Mouse (Mus musculus) liver, embryonic 15.5 days (tissue): Measurements from ENCODE around the gene Rims3. TPM values are rescaled to one million over a fixed set of nuclear protein-coding genes. Genes with fewer than 3 reads are reported as not detected.

Source experiments
- ATAC-seq: fragments of 200-750 bp; cut with Nextera tagmentation; 2 replicates; pipeline ENCODE4 v1.8.0; 2017; ENCODE audit warnings: moderate number of reproducible peaks, mild to moderate bottlenecking, moderate library complexity; ENCODE audit not compliant: insufficient read depth
- H3K27ac ChIP-seq: fragments of 300-500 bp; sonication (generic); replicated peaks from 2 replicates; pipeline ENCODE4 v1.5.1; 2015; ENCODE audit warnings: mild to moderate bottlenecking, inconsistent platforms
- H3K27me3 ChIP-seq: fragments of 300-500 bp; sonication (generic); 2 replicates; pipeline ENCODE4 v1.6.1; 2015; ENCODE audit warnings: mild to moderate bottlenecking, inconsistent platforms
- H3K36me3 ChIP-seq: fragments of 300-500 bp; sonication (generic); replicated peaks from 2 replicates; pipeline ENCODE4 v1.6.1; 2015; ENCODE audit warnings: moderate library complexity, mild to moderate bottlenecking, inconsistent platforms
- H3K4me1 ChIP-seq: fragments of 300-500 bp; sonication (generic); replicated peaks from 2 replicates; pipeline ENCODE4 v1.6.1; 2015; ENCODE audit warnings: inconsistent platforms
- H3K4me2 ChIP-seq: fragments of 300-500 bp; sonication (generic); 2 replicates; pipeline ENCODE4 v1.6.1; 2015; ENCODE audit warnings: moderate library complexity, mild to moderate bottlenecking, inconsistent platforms
- H3K4me3 ChIP-seq: fragments of 300-500 bp; sonication (generic); replicated peaks from 2 replicates; pipeline ENCODE4 v1.5.1; 2015; ENCODE audit warnings: mild to moderate bottlenecking, inconsistent platforms
- H3K9ac ChIP-seq: fragments of 300-500 bp; sonication (generic); 2 replicates; pipeline ENCODE4 v1.6.1; 2015; ENCODE audit warnings: moderate library complexity, mild to moderate bottlenecking, inconsistent platforms
- H3K9me3 ChIP-seq: fragments of 300-500 bp; sonication (generic); replicated peaks from 2 replicates; pipeline ENCODE4 v1.6.1; 2016; ENCODE audit warnings: inconsistent platforms
- WGBS: fragments of 180-500 bp; shearing (Covaris S2); methylation state at CpG from one replicate; pipeline ENCODE4 v1.1.7; 2015; ENCODE audit warnings: mixed read lengths; ENCODE audit not compliant: insufficient replicate concordance; 5-methylcytosine and 5-hydroxymethylcytosine counted together
- microRNA-seq: library from miRNA; unstranded; fragments of <30 nt; microRNA quantifications from one replicate; pipeline ENCODE4, GENCODE M21; 2016
- polyA plus RNA-seq: library from polyadenylated mRNA; unstranded; fragments of >200 nt; fragmentation: Nextera tagmentation; extraction: Ambion mirVana; gene quantifications from 2 replicates; pipeline ENCODE4 v1.2.1, GENCODE M21; 2015

Rims3 gene
- polyA plus RNA-seq, 1 experiment from 2014 or later, result 0.20 TPM

DNA sequence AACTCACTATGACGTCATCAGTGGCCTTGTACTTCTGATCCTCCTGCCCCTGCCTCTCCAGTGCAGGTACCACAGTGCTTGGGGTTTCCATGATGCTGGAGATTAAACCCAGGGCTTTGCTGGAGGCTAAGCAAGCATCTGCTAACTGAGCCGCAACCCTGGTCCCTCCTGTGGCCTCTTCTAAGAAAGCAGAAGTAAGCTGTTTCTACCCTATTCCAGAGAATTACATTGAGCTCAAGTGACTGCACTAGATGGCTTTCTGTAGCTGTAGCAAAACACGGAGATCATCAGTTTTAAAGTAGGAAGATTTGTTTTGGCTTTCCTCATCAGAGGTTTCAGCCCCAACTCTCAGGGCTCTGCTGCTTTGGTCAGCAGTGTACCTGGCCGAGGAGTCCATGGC, 59.9 kb downstream of the Rims3 start:
- H3K27ac ChIP-seq, result no peak overlapping the region
- H3K4me1 ChIP-seq, result 0 out of 2 replicates have a peak, but pooled peaks cover 3% of the 10 kb centered on the region
- no peaks in the 10 kb centered on the region for H3K9me3 ChIP-seq
- H3K27me3 ChIP-seq, result no peaks in the 10 kb centered on the region
- H3K9ac ChIP-seq, result no peak overlapping the region
- no peaks in the 10 kb centered on the region for H3K36me3 ChIP-seq
- H3K4me3 ChIP-seq, result no peak overlapping the region
- 29% methylated on average over 4 of the region's 4 CpGs for WGBS
- no peak overlapping the region for H3K4me2 ChIP-seq
- ATAC-seq, result no peak

DNA sequence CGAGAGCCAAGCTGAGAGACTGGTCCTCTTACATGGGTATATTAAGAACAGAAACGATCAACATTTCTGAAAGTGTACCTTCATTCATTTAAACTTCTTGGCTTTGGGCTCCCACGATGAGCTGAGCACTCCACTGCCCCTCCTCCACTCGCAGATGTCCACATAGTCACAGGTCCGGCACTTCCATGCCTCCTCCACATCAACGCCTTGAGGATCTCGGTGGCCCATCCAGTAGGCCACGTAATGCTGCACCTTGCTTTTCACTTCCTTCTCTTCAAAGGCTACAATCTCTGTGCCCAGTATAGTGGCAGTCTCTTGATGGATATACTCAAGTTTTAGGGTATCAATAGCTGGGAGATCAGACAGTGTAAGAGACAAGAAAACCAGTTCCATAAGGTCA, 66.8 kb downstream of the Rims3 start:
- no peak overlapping the region for H3K27ac ChIP-seq
- H3K9ac ChIP-seq, result no peak overlapping the region
- no peak overlapping the region for H3K4me2 ChIP-seq
- no peak overlapping the region for H3K4me3 ChIP-seq
- no peaks in the 10 kb centered on the region for H3K9me3 ChIP-seq
- WGBS, result 81% methylated on average over 8 of the region's 8 CpGs
- no peaks in the 10 kb centered on the region for H3K27me3 ChIP-seq
- no peak for ATAC-seq
- H3K4me1 ChIP-seq, result peaks cover 22% of the 10 kb centered on the region
- H3K36me3 ChIP-seq, result peaks cover 14% of the 10 kb centered on the region; the same call in 1 of the 2 replicates

DNA sequence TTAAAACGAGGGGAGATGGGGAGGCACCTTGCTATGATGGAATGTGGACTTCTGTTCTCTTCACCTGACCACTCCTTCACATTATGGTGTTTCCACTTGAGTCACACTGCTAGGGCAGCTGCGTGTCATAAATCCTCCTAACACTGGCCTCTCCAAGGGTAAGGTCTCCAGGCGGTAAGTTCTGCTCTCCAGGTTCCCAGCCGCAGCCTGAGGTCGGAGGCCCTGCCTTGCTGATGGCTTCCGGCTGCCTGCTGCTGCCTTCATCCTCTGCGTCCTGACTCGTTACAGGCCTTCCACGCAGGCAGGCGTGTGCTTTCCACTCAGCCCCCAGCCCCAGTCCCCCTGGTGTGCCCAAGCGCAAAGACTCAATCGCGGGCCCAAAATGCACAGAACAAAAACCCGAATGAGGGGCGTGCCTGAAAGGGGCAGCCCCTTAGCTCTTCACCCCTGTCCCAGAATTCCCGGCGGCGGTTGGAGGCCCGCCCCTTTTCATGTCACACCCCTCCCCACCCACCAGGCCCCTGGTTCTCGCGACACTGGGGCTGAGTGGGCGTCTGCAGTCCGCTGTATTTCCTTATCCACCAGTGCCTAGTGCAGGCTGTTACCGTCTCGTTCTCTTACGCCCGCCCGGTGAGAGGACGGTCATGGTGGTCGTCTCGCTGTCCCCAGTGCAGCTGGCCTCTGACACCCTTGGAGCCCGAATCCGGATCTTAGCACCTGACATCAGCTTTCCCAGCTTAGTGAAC, 70.1 kb downstream of the Rims3 start, which contains the start of gene Exo5:
Gene Exo5 (minus strand): TSS at position 464 of the 746 bp plus-strand sequence.
- peak within 1 kb of the TSS; percentile 77 for H3K4me2 ChIP-seq
- peak within 1 kb of the TSS; percentile 74 for H3K4me3 ChIP-seq
- peak; percentile 99 for ATAC-seq
- no peaks in the 10 kb centered on the region for H3K9me3 ChIP-seq
- H3K27me3 ChIP-seq, result no peaks in the 10 kb centered on the region
- peak within 1 kb of the TSS; percentile 69 for H3K9ac ChIP-seq
- peaks cover 14% of the 10 kb centered on the region; the same call in 1 of the 2 replicates for H3K36me3 ChIP-seq
- peak within 1 kb of the TSS; percentile 77 for H3K27ac ChIP-seq
- under 1% methylated on average over 33 of the region's 33 CpGs for WGBS
- H3K4me1 ChIP-seq, result peaks cover 22% of the 10 kb centered on the region

DNA sequence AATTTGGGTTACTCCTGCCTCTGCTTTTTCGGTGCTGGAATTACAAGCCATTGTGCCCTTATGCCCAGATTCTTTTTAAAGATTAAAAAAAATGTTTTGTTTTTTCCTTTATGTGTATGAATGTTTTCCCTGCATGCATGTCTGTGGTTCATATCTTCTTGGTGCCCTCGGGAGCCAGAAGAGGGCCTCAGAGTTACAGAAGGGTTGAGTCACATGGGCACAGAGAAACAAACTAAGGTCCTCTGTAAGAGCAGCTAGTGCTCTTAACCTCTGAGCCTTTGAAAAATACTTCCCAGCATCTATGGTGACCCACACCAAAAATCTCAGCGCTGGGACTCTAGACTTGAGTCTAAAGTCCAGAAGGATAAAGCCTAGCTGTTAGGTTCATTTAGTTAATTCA, 70.8 kb downstream of the Rims3 start:
- ATAC-seq, result peak; percentile 77
- H3K9me3 ChIP-seq, result 0 out of 2 replicates have a peak, but pooled peaks cover 3% of the 10 kb centered on the region
- H3K27me3 ChIP-seq, result no peaks in the 10 kb centered on the region
- peak overlapping the region; percentile 74 for H3K4me3 ChIP-seq
- H3K27ac ChIP-seq, result peak overlapping the region; percentile 77
- 10% methylated on average over 3 of the region's 3 CpGs for WGBS
- H3K4me1 ChIP-seq, result peaks cover 22% of the 10 kb centered on the region
- peak overlapping the region; percentile 77 for H3K4me2 ChIP-seq
- H3K9ac ChIP-seq, result peak overlapping the region; percentile 69
- H3K36me3 ChIP-seq, result peaks cover 15% of the 10 kb centered on the region; the same call in 1 of the 2 replicates

DNA sequence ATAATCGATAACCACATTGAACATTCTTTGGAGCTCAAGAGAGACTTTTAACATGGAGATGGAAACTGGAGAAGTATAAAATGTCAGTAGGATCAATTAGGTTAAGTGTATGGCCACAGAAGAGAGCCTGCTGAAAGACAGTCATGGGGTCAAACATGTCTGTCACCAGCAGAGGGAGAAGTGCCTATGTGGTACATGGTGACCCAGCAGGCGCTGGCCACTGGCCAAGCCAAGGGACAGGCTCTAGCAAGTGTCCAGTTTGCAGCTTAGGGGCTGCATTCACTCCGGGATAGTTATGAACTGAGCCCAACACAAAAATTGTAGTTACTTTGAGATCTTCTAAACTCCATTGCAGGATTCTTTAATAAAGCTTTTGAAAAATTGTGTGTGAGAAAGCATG, 74.1 kb downstream of the Rims3 start:
- Histone ChIP-seq H3K9me3 (0 out of 2 replicates have a peak, but pooled peaks cover 3% of the 10 kb centered on the region), H3K27me3 (no peaks in the 10 kb centered on the region), H3K4me3 (no peak overlapping the region), H3K9ac (no peak overlapping the region), H3K4me2 (no peak overlapping the region), H3K36me3 (peaks cover 13% of the 10 kb centered on the region), H3K4me1 (peaks cover 16% of the 10 kb centered on the region), H3K27ac (no peak overlapping the region)
- no peak for ATAC-seq
- 61% methylated on average over 3 of the region's 3 CpGs for WGBS

DNA sequence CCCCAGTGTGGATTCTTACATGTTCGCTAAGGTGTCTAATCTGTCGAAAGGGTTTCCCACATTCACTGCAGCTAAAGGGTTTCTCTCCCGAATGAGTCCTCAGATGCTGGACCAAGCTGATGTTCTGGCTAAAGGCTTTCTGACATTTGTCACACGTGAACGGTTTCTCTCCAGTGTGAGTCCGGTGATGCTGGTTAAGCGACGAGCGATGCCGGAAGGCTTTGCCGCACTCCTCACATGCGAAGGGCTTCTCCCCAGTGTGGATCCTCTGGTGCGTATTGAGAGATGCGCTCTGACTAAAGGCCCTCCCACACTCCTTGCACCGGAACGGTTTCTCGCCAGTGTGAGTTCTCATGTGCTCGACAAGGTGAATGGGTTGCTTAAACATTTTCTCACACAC, 76.1 kb downstream of the Rims3 start:
- Histone ChIP-seq H3K4me2 (no peak overlapping the region), H3K4me3 (no peak overlapping the region), H3K9me3 (0 out of 2 replicates have a peak, but pooled peaks cover 3% of the 10 kb centered on the region), H3K36me3 (peaks cover 13% of the 10 kb centered on the region), H3K27ac (no peak overlapping the region), H3K9ac (no peak overlapping the region), H3K27me3 (no peaks in the 10 kb centered on the region), H3K4me1 (no peaks in the 10 kb centered on the region)
- 90% methylated on average over 18 of the region's 18 CpGs for WGBS
- no peak for ATAC-seq

DNA sequence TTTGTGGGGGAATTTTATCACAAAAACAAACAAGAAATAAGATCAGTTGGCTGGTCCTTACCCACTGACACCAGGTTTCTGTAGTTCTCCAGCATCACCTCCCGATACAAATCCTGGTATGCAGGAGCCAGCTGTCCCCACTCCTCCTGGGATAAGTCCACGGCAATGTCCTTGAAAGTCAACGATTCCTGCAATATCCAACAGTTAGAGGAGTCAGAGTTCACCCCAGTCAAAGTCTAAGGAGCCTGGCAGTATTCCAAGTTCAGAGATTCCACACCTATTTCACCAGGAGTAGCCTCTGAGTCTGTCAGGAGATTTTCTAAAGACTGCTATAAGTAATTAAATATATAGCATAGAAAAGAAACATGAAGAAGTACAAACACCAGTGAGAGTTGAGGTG, 80.4 kb downstream of the Rims3 start:
- WGBS, result 71% methylated on average over 3 of the region's 3 CpGs
- H3K9me3 ChIP-seq, result 0 out of 2 replicates have a peak, but pooled peaks cover 3% of the 10 kb centered on the region
- H3K36me3 ChIP-seq, result peaks cover 13% of the 10 kb centered on the region
- H3K4me3 ChIP-seq, result no peak overlapping the region
- ATAC-seq, result no peak
- H3K27ac ChIP-seq, result no peak overlapping the region
- H3K4me2 ChIP-seq, result no peak overlapping the region
- no peaks in the 10 kb centered on the region for H3K4me1 ChIP-seq
- no peak overlapping the region for H3K9ac ChIP-seq
- H3K27me3 ChIP-seq, result no peaks in the 10 kb centered on the region

Small RNAs within 50 kb of the gene (microRNA-seq; reads per million reads assigned to microRNA genes)
- gene Gm23936, result not detected

Other genes starting within 250 kb of the Rims3 start
- 78.5 and 82.8 TPM in 2 replicates for gene Cited4, start 188.2 kb upstream of the Rims3 start, polyA plus RNA-seq
- gene Kcnq4, start 106.2 kb upstream of the Rims3 start, polyA plus RNA-seq, result 0.13 TPM in 2 replicates
- gene Nfyc, start 23.2 kb upstream of the Rims3 start, polyA plus RNA-seq, result 50.0 and 50.4 TPM in 2 replicates
- 6.2 and 7.0 TPM in 2 replicates for gene Exo5, start 70.2 kb downstream of the Rims3 start, polyA plus RNA-seq
- gene Zfp69, start 96.9 kb downstream of the Rims3 start, polyA plus RNA-seq, result 1.6 and 1.7 TPM in 2 replicates
- 15.9 and 17.6 TPM in 2 replicates for gene Smap2, start 162.4 kb downstream of the Rims3 start, polyA plus RNA-seq
- 2.5 and 2.7 TPM in 2 replicates for gene Col9a2, start 184.6 kb downstream of the Rims3 start, polyA plus RNA-seq
- gene Zmpste24, start 243.4 kb downstream of the Rims3 start, polyA plus RNA-seq, result 20.3 and 21.1 TPM in 2 replicates